Mouse (Mus musculus): ENCODE data around the gene Gm20503.

The Gm20503 gene

DNA sequence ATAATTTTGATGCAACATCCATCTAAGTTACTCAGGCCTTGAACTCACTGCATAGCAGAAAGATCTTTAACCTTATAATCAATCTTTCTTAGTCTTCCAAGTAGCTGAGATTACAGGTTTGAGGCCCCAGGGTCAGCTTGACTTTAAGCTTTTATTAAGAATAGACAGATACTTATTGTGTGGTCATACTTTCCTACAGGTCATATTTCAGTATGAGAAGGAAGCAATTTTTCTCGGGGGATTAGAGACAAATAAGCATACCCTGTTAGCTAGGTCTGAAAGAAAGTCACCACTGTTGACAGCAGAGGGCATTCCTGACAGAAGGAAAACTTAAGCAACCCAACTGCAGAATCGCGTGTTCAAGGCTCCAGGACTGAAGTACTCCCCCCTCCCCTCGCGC, 5.0 kb downstream of the Gm20503 start:
- no peak for DNase-seq (ENCODE audit: low spot score)

DNA sequence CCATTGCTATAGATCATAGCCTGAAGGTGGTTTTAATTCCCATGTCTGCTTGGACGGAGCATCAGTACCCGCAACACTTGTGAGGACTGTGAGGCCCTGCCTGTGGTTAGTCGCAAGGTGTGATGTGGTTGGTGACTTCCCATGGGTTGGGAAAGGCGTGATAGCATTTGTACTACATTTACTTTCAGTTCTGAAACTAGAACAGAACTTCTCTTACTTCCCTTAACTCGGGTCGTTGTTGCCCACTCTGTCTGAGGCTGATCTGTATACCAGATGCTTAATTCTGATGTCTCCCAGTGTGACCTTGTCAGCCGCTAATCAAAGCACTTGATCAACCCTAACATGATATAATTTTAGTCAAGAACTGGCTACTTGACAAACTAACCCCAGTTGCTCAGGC, 6.2 kb downstream of the Gm20503 start:
- no peak for DNase-seq (ENCODE audit: low spot score)

- no peak for DNase-seq (ENCODE audit: low spot score)
Observed at GRCm38 (mm10) chr4:59009696-59010095, 6.7 kb downstream of the Gm20503 start.

- DNase-seq (ENCODE audit: low spot score): no peak
Observed at GRCm38 (mm10) chr4:59011446-59011845, 8.4 kb downstream of the Gm20503 start.

DNA sequence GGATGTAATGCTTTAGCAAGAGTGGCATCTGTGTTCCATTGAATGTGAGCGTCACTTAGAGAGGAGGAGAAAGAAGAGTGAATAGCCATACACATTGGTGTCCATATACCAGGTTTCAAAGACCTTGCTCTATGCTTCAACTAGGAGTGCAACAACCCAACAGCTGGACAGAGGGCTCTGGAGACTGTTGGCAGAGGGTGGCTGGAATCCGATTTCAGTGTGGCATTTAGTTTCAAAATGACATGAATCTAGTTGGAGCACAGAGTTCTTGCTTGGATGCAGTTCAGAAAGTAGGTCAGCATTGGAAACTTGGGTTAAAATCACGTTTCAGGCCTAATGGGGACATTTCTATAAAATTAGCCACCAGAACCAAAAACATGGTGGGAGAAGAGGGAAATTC, 12.2 kb downstream of the Gm20503 start:
- DNase-seq (ENCODE audit: low spot score): no peak

GRCm38 (mm10) chr4:59016922-59017321, 13.9 kb downstream of the Gm20503 start:
- no peak for DNase-seq (ENCODE audit: low spot score)

GRCm38 (mm10) chr4:59034325-59034917, 31.4 kb downstream of the Gm20503 start:
- DNase-seq (ENCODE audit: low spot score): no peak

- peak; percentile 58 for DNase-seq (ENCODE audit: low spot score)
Observed at GRCm38 (mm10) chr4:59034918-59035785, 32.1 kb downstream of the Gm20503 start, which contains the start of gene Gng10. Gng10 (plus strand) TSS chr4:59035088.

DNA sequence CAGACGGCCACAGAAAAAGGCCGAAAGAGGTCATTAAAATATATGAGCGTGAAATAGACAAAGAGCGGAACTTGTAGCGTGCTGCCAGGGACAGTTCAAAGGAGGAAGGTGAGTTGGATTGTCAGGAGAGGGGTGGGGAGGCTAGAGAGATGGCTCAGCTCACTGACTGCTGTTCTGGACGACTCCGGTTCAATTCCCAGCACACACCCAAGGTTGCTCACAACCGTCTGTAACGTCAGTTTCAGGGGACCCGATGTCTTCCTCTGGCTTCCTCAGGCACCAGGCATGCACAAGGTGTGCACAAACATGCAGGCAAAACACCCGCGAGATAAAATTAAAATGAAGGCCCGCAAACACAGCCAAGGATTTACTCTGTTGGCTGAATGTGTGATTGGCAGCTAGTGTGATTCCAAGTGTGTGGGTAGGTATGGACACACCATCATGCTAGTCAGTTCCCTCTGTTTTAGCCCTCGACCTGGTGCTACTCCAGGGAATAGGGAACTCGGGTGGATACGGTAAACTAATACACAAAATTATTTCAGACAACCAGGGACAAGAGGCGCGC, 32.9 kb downstream of the Gm20503 start:
- no peak for DNase-seq (ENCODE audit: low spot score)

DNA sequence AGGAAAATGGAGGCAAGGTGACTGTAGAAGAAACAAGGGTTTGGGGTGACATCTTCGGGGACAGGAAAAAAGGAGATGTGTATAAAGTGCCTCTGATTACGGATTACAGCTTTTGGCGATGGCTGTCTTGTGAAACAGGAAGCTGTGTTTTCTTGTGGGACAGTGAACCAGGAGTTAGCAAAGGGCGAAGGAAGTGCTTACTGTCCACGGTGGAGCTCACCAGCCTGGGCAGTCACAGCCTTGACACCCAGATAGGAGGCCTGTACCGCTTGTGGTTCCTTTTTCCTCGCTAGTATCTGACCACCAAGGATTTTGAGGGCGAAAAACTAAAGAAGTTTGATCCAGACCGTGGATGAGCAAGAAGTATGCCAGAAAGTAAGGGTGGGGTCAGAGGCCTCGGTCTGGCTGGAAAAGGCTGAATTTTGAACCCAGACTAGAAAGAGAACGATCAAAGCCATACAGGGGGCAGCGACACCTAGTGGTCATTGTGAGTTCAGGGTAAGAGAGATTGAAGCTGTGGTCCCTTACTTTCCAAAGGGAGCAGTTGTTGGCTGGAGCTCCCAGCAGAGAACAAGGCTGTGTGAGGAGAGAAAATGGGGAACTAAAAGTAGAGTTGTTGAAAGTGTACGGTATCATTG, 33.6 kb downstream of the Gm20503 start:
- DNase-seq (ENCODE audit: low spot score): peak; percentile 61

DNA sequence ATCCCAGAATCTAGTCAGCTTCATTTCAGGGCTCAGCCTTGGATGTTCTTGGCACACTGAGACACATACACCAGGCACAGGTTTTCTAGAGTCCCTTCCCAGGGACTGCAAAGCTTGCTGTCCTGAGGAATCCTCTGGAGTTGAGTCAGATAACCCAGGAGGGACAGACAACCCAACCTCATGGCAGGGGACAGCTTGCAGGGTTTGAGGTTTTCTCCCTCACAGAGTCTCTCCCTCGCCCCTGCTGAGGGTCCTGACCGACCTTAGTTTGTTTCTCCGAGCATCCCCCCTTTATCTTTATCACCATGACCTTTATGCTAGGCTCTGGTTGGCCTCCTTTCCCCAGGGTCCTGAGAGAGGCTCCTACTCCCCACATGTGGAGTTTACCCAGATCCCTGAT, 34.5 kb downstream of the Gm20503 start:
- DNase-seq (ENCODE audit: low spot score): no peak

GRCm38 (mm10) chr4:59040397-59041287, 37.6 kb downstream of the Gm20503 start:
- DNase-seq (ENCODE audit: low spot score): no peak

DNA sequence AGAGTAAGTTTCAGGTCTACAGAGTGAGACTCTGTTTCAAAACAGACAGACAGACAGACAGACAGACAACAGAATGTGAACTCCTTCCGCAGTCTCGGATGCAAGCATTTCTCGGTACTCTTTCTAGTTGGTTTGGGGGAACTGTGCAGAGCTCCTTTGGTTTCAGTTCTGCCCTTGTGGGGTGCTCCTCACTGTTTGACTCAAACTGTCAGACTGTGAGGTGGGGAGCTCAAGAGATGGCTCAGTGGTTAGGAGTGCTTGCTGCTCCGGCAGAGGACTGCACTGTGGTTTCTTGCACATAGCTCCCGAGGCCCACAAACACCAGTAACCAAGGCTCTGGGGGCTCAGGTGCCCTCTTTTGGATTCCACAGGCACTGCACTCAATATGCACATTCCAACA, 40.1 kb downstream of the Gm20503 start:
- no peak for DNase-seq (ENCODE audit: low spot score)

- no peak for DNase-seq (ENCODE audit: low spot score)
Observed at GRCm38 (mm10) chr4:59043891-59044290, 40.9 kb downstream of the Gm20503 start.

- DNase-seq (ENCODE audit: low spot score): no peak
Observed at GRCm38 (mm10) chr4:59047222-59047621, 44.2 kb downstream of the Gm20503 start.

- DNase-seq (ENCODE audit: low spot score): no peak
Observed at GRCm38 (mm10) chr4:59051081-59051480, 48.1 kb downstream of the Gm20503 start.

DNA sequence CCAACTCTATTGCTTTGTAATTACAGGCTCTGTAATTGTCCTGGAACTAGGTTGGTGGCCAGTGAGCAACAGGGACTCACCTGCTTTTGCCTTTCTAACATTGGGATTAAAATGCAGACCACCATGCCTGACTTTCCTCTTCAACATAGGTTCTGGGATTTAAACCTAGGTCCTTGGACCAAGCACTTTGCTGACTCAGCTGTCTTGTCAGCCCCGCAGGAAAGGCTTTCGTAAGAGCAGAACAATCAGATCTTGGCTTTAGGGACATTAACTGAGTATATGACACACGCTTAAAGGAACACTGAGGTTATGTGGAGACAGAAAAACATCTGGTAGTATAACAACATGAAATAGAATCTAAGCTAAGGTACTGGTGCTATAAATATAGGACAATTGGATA, 54.9 kb downstream of the Gm20503 start:
- DNase-seq (ENCODE audit: low spot score): no peak

DNA sequence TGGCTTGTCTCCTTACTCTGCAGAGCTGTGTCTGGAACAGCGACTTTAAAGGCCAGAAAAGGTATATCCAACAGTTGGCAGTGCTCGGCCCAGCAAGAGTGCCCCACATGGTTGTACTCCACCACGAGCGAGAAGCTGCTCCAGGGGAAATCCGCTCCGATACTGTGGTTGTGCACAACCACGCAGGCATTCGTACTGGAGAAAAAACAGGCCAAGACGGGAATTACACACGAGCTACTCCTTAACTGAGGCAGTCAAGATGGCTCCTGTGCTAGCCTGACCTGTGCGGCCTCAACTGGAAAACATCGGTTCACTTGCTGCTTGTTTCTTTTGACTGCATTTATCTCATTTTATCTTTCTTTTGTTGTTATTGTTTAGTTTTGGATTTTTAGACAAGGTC, 59.5 kb downstream of the Gm20503 start:
- no peak for DNase-seq (ENCODE audit: low spot score)

DNA sequence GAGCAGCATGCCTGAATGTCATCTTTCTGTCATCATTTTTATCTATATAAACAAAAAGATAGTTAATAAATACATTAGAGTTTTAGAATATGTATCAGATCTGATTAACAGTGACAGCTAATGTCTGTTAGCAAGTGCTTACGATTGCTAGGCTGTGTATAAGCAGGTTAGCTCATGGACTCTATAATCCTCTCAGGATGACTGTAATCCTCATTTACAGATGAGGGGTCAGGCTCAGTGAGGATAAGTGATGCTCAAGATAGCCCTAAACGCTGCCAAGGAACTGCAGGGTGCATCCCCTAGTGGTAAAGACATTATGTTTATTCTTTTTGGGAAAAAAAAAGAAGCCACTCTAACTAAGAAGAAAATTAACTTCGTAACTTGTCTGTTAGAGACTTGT, 66.3 kb downstream of the Gm20503 start:
- DNase-seq (ENCODE audit: low spot score): no peak

DNA sequence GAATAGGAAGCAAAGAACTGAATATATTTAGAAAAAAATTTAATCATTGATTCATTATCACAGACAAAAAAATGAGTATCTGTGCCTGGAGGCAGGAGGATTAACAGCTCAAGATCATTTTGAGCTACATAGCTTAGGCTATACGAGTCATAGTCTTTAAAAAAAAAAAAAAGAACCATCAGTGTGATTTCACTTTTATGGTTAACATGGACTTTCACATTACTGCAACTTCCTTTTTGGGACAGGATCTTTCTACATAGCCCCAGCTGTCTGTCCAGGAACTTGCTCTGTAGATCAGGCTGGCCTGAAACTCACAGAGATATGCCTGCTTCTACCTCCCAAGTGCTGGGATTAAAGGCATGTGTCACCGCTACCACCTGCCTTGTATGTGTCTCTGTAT, 80.4 kb downstream of the Gm20503 start:
- no peak for DNase-seq (ENCODE audit: low spot score)

GRCm38 (mm10) chr4:59089391-59089790, 86.4 kb downstream of the Gm20503 start:
- no peak for DNase-seq (ENCODE audit: low spot score)
